Mouse (Mus musculus): ENCODE measurements around the gene Ubxn7.

Gene Ubxn7

DNA sequence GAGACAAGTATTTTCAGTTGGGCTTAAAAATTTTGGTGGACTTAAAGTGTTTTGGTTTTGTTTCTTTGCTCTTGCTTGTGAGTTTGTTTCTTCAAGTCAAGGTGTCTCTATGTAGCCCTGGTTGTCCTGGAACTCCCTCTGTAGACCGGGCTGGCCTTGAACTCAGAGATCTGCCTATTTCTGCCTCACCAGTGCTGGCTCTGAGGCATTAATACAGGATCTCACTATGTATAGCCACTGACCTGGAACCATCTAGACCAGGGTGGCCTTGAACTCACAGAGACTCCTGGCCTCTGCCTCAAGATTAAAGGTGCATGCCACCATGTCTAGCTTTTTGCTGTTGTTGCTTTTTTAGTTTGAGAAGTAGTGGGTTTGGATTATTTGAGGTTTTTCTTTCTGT lies 99.9 kb downstream of the Ubxn7 start:
- no peak for DNase-seq (ENCODE audit: extremely low read depth, insufficient read length, low spot score)

DNA sequence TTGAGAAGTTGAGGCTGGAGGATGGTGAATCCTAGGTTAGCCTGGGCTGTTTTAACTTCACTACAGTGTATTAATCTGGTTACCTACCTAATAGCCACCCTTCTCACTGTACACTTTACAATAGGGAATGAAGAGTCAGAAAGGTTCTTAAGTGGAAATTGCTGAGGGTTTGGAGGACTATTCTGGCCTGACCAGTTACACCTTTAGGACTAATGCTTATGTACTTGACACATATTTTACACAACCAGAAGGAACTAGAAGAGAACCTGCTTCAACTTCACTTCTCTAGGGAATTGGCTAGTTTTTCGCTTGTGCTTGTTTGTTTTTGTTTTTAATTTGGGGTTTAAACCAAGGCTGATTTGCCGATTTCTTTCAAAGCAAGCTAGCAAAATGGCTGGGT lies 101.1 kb downstream of the Ubxn7 start:
- no peak for DNase-seq (ENCODE audit: extremely low read depth, insufficient read length, low spot score)

DNA sequence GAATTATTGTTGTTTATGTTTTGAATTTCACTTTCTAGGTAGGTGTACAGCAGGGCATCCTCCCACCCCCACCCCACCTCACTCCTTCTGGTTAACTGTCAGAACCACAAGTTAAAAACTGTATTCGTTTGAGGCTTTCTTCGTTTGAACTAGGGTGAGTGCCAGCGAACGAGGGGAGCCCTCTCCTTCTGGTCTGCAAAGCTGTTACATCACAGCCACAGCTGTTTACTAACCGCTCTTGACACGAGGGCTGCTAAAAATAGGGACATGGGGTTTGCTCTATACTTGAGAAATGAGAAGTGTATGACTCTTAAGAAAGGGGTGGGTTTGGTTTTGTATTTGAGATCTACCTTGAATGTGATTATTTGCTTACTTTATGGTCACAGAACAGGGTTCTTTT lies 102.0 kb downstream of the Ubxn7 start:
- no peak for DNase-seq (ENCODE audit: extremely low read depth, insufficient read length, low spot score)

DNA sequence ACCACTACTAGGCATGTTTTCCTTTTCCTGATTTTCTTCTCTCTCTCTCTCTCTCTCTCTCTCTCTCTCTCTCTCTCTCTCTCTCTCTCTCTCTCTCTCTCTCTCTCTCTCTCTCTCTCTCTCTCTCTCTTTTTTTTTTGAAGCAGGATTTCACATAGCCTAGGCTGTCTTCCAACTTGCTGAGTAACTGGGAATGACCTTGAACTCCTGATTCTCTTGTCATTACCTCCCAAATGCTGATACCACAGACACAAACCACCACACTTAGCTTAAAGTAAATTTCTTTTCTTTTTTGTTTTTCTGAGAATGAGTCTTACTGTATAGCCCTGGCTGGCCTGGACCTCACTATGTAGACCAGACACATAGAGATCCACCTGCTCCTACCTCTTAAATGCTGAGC lies 102.6 kb downstream of the Ubxn7 start:
- DNase-seq (ENCODE audit: extremely low read depth, insufficient read length, low spot score): no peak

DNA sequence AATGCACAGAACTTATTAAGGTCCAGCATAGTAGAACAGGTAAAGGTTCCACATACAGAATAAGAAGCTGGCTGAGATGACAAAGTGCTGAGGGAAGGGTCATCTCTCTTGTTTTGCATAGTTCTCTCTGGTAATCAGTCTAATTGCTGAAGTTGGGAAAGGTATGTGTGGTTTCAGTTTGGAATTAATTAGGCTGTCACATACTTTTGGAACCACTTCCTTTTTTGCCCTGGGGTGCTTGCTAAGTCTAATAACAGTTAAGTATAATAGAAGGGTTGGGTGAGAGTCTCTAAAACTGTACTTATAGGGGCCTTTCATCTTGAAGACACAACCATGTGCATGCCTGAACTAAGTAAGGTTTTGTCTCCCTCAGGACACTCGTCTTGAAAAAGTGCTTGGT lies 104.6 kb downstream of the Ubxn7 start:
- no peak for DNase-seq (ENCODE audit: extremely low read depth, insufficient read length, low spot score)

DNA sequence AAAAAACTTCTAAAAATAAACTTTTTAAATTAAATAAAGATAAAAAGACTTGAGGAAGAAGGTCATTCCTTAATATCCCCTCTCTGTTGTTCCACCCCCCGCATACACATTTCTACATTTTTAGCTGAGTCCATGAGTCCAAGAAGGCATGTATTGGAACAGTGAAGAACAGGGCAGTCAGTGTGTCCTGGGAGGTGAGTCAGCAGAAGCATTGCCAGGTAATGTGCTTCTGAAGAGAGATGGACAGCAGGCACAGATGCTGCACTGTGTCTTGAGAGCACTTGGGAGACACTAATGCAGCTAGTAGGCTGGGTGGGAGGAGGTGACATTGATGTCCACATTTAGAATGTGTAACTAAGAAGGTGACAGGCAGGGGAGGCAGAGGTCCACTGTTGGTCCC lies 105.2 kb downstream of the Ubxn7 start:
- DNase-seq (ENCODE audit: extremely low read depth, insufficient read length, low spot score): no peak

DNA sequence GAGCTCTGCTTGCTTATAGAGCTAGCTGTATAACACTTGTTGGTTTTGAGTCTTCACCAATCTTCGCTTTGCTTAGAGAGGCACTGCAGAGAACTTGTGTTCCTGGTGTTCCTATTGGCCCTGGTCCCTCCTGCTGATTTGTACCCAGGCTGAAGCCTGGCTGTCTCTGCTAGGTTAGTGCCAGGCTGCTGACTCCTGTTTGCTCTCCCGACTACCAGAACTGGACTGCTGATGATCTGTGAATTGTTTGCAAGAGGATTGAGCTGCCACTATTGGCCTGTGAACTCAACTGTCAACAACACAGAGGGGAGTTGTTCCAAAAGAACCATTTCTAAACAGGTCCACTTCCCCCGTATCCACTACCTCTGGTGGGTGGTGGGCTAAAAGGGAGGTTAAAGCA lies 109.4 kb downstream of the Ubxn7 start:
- no peak for DNase-seq (ENCODE audit: extremely low read depth, insufficient read length, low spot score)

Data from 3134 (cell line).